Mouse (Mus musculus): ENCODE data around the gene Cpt1a. TPM values are rescaled to one million over a fixed set of nuclear protein-coding genes. Genes with fewer than 3 reads are reported as not detected.

Gene Cpt1a
- polyA plus RNA-seq, 1 experiment from 2014 or later = 13.8 TPM

- Histone ChIP-seq H3K27me3 (replicated peaks; ENCODE audit: control insufficient read depth, insufficient read depth, low read length) (no peaks in the 10 kb centered on the region), H3K27ac (ENCODE audit: low read length) (no peak overlapping the region), H3K4me2 (ENCODE audit: low read length) (no peak overlapping the region), H3K9me3 (ENCODE audit: control insufficient read depth, low read length) (no peaks in the 10 kb centered on the region), H3K4me3 (replicated peaks; ENCODE audit: low read length) (no peak overlapping the region), H3K36me3 (ENCODE audit: control insufficient read depth, insufficient read depth) (no peaks in the 10 kb centered on the region), H3K9ac (replicated peaks; ENCODE audit: low read depth, low read length) (no peak overlapping the region), H3K4me1 (replicated peaks; ENCODE audit: control insufficient read depth, insufficient read depth, low read length) (no peaks in the 10 kb centered on the region)
- ATAC-seq = no peak
- WGBS = 77% methylated on average over 5 of the region's 5 CpGs
Measured at GRCm38 (mm10) chr19:3356516-3356915, 34.4 kb downstream of the Cpt1a start.

DNA sequence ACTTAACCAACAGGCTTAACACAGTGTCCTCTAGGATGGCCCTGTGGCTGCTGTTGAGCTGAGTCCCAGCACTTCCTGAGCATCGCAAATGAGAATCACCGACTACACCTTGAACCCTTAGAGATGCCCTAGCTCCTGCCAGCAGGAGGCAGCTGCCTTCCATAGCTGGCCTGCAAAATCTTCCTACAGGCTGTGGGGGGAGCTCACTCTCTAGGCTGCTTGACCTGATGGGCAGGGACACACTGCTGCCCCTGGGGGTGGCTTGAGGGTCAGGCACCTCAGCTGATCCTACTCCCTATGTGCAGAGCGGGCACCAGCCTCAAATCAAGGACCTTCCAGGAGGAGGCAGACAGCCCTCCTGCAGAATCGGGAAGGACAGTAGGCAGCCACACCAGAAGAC, 35.5 kb downstream of the Cpt1a start:
- Histone ChIP-seq H3K9ac (replicated peaks; ENCODE audit: low read depth, low read length) (no peak overlapping the region), H3K4me3 (replicated peaks; ENCODE audit: low read length) (no peak overlapping the region), H3K27me3 (replicated peaks; ENCODE audit: control insufficient read depth, insufficient read depth, low read length) (no peaks in the 10 kb centered on the region), H3K4me2 (ENCODE audit: low read length) (no peak overlapping the region), H3K9me3 (ENCODE audit: control insufficient read depth, low read length) (no peaks in the 10 kb centered on the region), H3K4me1 (replicated peaks; ENCODE audit: control insufficient read depth, insufficient read depth, low read length) (no peaks in the 10 kb centered on the region), H3K36me3 (ENCODE audit: control insufficient read depth, insufficient read depth) (no peaks in the 10 kb centered on the region), H3K27ac (ENCODE audit: low read length) (no peak overlapping the region)
- 76% methylated on average over 4 of the region's 4 CpGs for WGBS
- ATAC-seq = no peak

DNA sequence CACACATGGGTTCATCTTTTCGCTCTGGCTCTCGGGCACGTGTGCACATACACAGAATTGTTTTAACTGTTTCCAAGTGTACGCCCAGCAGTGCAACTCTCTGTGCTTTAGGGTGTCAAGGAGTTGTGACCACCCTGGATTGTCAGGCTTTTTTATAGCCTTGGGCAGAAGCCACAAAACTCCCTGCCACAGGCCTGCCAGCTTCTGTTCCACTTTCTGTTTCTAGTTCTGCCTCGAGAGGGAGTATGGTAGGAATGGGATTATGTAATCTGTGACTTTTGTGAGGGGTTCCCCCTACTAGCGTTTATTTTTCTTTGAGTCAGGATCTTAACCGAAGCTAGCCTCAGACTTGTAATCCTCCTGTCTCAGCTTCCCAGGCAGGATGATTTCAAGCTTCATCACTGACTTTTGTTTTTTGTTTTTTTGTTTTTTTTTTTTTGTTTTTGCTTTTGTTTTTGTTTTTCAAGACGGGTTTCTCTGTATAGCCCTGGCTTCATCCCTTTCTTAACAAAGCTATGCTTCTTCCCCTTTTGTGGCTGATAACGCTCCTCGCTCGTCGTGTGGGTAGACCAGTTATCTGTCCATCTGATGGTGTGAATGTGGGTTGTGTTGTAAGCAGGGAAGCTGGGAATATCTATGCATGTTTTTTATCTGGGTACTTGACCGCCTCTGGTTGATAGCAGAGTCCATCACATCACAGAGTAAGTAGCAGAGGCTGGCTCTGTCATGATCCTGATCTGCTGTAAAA, 37.9 kb downstream of the Cpt1a start:
- no peak overlapping the region for H3K4me3 ChIP-seq (replicated peaks; ENCODE audit: low read length)
- no peak for ATAC-seq
- no peaks in the 10 kb centered on the region for H3K36me3 ChIP-seq (ENCODE audit: control insufficient read depth, insufficient read depth)

DNA sequence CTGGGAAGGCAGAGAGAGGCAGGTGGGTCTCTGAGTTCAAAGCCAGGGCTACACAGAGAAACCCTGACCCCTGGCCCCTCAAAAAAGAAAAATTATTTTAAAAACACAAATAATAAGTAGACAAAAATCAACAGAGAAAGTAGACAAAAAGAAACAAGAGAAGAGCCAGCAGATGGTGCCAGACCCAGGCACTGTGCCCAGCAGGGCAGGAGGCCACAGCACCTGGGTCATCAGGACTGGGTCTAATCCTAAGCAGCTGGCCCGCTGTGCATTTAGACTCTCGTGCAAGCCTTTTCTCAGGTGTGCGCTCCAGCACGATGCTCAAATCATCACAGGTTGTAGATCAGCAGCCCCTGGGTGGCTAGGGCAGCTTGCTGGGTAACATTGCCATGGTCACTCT, 41.4 kb downstream of the Cpt1a start:
- H3K9ac ChIP-seq (replicated peaks; ENCODE audit: low read depth, low read length) = no peak overlapping the region
- 88% methylated on average over 4 of the region's 4 CpGs for WGBS
- no peaks in the 10 kb centered on the region for H3K36me3 ChIP-seq (ENCODE audit: control insufficient read depth, insufficient read depth)
- peaks cover 2% of the 10 kb centered on the region; the same call in 1 of the 2 replicates for H3K9me3 ChIP-seq (ENCODE audit: control insufficient read depth, low read length)
- H3K4me2 ChIP-seq (ENCODE audit: low read length) = no peak overlapping the region
- H3K27me3 ChIP-seq (replicated peaks; ENCODE audit: control insufficient read depth, insufficient read depth, low read length) = no peaks in the 10 kb centered on the region
- ATAC-seq = no peak
- no peak overlapping the region for H3K4me3 ChIP-seq (replicated peaks; ENCODE audit: low read length)
- no peaks in the 10 kb centered on the region for H3K4me1 ChIP-seq (replicated peaks; ENCODE audit: control insufficient read depth, insufficient read depth, low read length)
- H3K27ac ChIP-seq (ENCODE audit: low read length) = no peak overlapping the region

More for the DNA sequence above, 37.9 kb downstream of the Cpt1a start:
- no peak overlapping the region for H3K4me2 ChIP-seq (ENCODE audit: low read length)
- no peak overlapping the region for H3K9ac ChIP-seq (replicated peaks; ENCODE audit: low read depth, low read length)
- H3K27ac ChIP-seq (ENCODE audit: low read length) = no peak overlapping the region
- H3K4me1 ChIP-seq (replicated peaks; ENCODE audit: control insufficient read depth, insufficient read depth, low read length) = no peaks in the 10 kb centered on the region
- 87% methylated on average over 13 of the region's 13 CpGs for WGBS
- peaks cover 2% of the 10 kb centered on the region; the same call in 1 of the 2 replicates for H3K9me3 ChIP-seq (ENCODE audit: control insufficient read depth, low read length)
- H3K27me3 ChIP-seq (replicated peaks; ENCODE audit: control insufficient read depth, insufficient read depth, low read length) = no peaks in the 10 kb centered on the region

GRCm38 (mm10) chr19:3365089-3365488, 43.0 kb downstream of the Cpt1a start:
- no peak overlapping the region for H3K4me2 ChIP-seq (ENCODE audit: low read length)
- H3K36me3 ChIP-seq (ENCODE audit: control insufficient read depth, insufficient read depth) = no peaks in the 10 kb centered on the region
- no peak overlapping the region for H3K4me3 ChIP-seq (replicated peaks; ENCODE audit: low read length)
- H3K27ac ChIP-seq (ENCODE audit: low read length) = no peak overlapping the region
- H3K9ac ChIP-seq (replicated peaks; ENCODE audit: low read depth, low read length) = no peak overlapping the region
- no peaks in the 10 kb centered on the region for H3K4me1 ChIP-seq (replicated peaks; ENCODE audit: control insufficient read depth, insufficient read depth, low read length)
- no peaks in the 10 kb centered on the region for H3K27me3 ChIP-seq (replicated peaks; ENCODE audit: control insufficient read depth, insufficient read depth, low read length)
- H3K9me3 ChIP-seq (ENCODE audit: control insufficient read depth, low read length) = peaks cover 2% of the 10 kb centered on the region; the same call in 1 of the 2 replicates
- 95% methylated on average over 3 of the region's 3 CpGs for WGBS
- no peak for ATAC-seq

GRCm38 (mm10) chr19:3368276-3368675, 46.1 kb downstream of the Cpt1a start:
- Histone ChIP-seq H3K36me3 (ENCODE audit: control insufficient read depth, insufficient read depth) (no peaks in the 10 kb centered on the region), H3K4me2 (ENCODE audit: low read length) (no peak overlapping the region), H3K9me3 (ENCODE audit: control insufficient read depth, low read length) (peaks cover 2% of the 10 kb centered on the region; the same call in 1 of the 2 replicates), H3K27me3 (replicated peaks; ENCODE audit: control insufficient read depth, insufficient read depth, low read length) (no peaks in the 10 kb centered on the region), H3K9ac (replicated peaks; ENCODE audit: low read depth, low read length) (no peak overlapping the region), H3K4me3 (replicated peaks; ENCODE audit: low read length) (no peak overlapping the region), H3K27ac (ENCODE audit: low read length) (no peak overlapping the region), H3K4me1 (replicated peaks; ENCODE audit: control insufficient read depth, insufficient read depth, low read length) (no peaks in the 10 kb centered on the region)
- 91% methylated on average over 3 of the region's 3 CpGs for WGBS
- no peak for ATAC-seq

- no peaks in the 10 kb centered on the region for H3K4me1 ChIP-seq (replicated peaks; ENCODE audit: control insufficient read depth, insufficient read depth, low read length)
- H3K9ac ChIP-seq (replicated peaks; ENCODE audit: low read depth, low read length) = no peak overlapping the region
- H3K27me3 ChIP-seq (replicated peaks; ENCODE audit: control insufficient read depth, insufficient read depth, low read length) = no peaks in the 10 kb centered on the region
- no peaks in the 10 kb centered on the region for H3K36me3 ChIP-seq (ENCODE audit: control insufficient read depth, insufficient read depth)
- no peak for ATAC-seq
- H3K4me2 ChIP-seq (ENCODE audit: low read length) = no peak overlapping the region
- H3K27ac ChIP-seq (ENCODE audit: low read length) = no peak overlapping the region
- H3K9me3 ChIP-seq (ENCODE audit: control insufficient read depth, low read length) = no peaks in the 10 kb centered on the region
- H3K4me3 ChIP-seq (replicated peaks; ENCODE audit: low read length) = no peak overlapping the region
- WGBS = 75% methylated on average over 12 of the region's 12 CpGs
Measured at GRCm38 (mm10) chr19:3373380-3373779, 51.2 kb downstream of the Cpt1a start.

- Histone ChIP-seq H3K27ac (ENCODE audit: low read length) (no peak overlapping the region), H3K9me3 (ENCODE audit: control insufficient read depth, low read length) (no peaks in the 10 kb centered on the region), H3K27me3 (replicated peaks; ENCODE audit: control insufficient read depth, insufficient read depth, low read length) (no peaks in the 10 kb centered on the region), H3K4me3 (replicated peaks; ENCODE audit: low read length) (no peak overlapping the region), H3K36me3 (ENCODE audit: control insufficient read depth, insufficient read depth) (no peaks in the 10 kb centered on the region), H3K9ac (replicated peaks; ENCODE audit: low read depth, low read length) (no peak overlapping the region), H3K4me1 (replicated peaks; ENCODE audit: control insufficient read depth, insufficient read depth, low read length) (no peaks in the 10 kb centered on the region), H3K4me2 (ENCODE audit: low read length) (no peak overlapping the region)
- no peak for ATAC-seq
- WGBS = 60% methylated on average over 2 of the region's 2 CpGs
Measured at GRCm38 (mm10) chr19:3374028-3374427, 51.9 kb downstream of the Cpt1a start.

DNA sequence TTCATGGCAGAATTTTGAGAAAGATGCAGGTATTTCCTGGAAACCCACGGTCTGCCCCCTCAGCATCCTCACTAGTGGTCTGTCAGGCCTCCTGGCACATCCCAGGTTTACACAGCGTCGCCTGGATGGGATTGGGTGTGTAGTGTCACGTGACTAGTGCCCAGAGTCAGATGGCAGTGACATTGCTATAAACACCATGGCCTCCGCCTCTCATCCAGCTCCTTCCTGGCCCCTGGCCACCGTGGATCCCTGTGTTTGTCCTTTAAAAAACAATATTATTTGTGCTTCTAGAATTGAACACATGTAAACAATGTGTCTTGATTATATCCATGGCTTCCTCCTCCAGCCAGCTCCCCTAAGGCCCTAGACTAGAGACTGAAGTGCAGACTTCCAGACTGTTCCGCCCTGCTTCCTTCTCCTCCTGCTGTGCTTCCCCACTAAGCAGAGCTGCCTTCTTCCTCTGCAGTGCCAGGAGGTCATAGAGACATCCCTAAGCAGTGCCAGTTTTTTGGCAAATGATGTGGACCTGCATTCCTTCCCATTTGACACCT, 53.9 kb downstream of the Cpt1a start:
- Histone ChIP-seq H3K4me2 (ENCODE audit: low read length) (no peak overlapping the region), H3K9ac (replicated peaks; ENCODE audit: low read depth, low read length) (no peak overlapping the region), H3K9me3 (ENCODE audit: control insufficient read depth, low read length) (no peaks in the 10 kb centered on the region), H3K4me3 (replicated peaks; ENCODE audit: low read length) (no peak overlapping the region), H3K36me3 (ENCODE audit: control insufficient read depth, insufficient read depth) (no peaks in the 10 kb centered on the region), H3K27ac (ENCODE audit: low read length) (no peak overlapping the region), H3K27me3 (replicated peaks; ENCODE audit: control insufficient read depth, insufficient read depth, low read length) (no peaks in the 10 kb centered on the region), H3K4me1 (replicated peaks; ENCODE audit: control insufficient read depth, insufficient read depth, low read length) (no peaks in the 10 kb centered on the region)
- WGBS = 70% methylated on average over 7 of the region's 7 CpGs
- ATAC-seq = no peak

Data from forebrain, embryonic 16.5 days (tissue).